Mouse (Mus musculus) kidney, adult 8-10 months (tissue): Measurements from ENCODE around the gene Gnl3l.

ENCODE experiments used
- DNase-seq, 2 experiments: peaks; one replicate each; pipeline ENCODE4 v3.0.0; 2022

Gnl3l gene

GRCm38 (mm10) chrX:151016938-151017877 is at the start of gene Gnl3l:
Gene Gnl3l, minus strand, starts transcription at chrX:151017322.
- DNase-seq: peak; percentile 89 to 90

DNA sequence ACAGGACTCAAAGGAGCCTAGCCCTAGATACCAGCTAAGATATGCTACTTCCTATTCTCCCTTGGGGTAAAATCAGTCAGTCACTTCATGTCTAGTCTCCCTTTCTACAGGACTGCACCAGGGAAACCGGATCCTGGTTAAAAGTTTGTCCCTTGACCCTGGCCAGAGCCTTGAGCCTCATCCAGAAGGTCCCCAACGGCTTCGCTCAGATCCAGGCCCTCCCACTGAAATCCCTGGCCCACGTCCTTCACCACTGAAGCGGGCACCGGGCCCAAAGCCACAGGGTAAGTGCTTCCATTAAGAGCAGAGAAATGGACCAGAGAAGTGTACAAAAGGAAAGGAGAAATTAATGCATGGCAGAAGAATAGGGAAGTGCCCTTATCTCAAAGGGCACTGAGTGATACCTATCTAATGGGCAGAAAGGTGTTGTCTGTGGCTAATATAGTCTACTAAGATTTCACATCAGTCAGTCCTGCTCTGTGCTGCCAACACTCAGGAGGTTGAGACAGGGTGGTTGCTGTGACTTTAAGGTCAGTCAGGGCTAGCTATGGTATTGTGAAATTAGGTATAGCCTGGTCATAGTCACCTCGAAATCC is 49.0 kb upstream of the Gnl3l start:
- no peak for DNase-seq

GRCm38 (mm10) chrX:151061615-151062299 is 44.6 kb upstream of the Gnl3l start:
- no peak for DNase-seq

DNA sequence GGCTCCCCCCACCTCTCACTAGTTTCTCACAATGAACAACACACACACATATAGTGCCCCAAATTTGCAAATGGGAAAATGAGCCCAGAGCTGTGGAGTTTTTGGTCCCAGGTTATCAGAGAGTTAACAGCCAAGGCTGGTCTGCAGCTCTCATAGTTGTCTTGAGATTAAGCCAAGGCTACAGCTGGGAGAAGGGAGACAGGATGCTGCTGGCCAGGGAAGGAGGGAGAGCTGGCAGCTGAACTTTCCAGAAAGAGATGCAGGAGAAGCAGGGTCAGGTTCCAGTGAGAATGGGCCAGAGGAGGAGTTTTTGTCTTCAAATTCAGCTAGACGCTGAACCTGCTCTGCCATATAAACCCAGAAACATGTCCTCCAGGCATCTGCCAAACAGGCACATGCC is 42.2 kb upstream of the Gnl3l start:
- no peak for DNase-seq

- peak; percentile 9 to 10 for DNase-seq
Measured at GRCm38 (mm10) chrX:151055559-151055958, 38.4 kb upstream of the Gnl3l start.

DNA sequence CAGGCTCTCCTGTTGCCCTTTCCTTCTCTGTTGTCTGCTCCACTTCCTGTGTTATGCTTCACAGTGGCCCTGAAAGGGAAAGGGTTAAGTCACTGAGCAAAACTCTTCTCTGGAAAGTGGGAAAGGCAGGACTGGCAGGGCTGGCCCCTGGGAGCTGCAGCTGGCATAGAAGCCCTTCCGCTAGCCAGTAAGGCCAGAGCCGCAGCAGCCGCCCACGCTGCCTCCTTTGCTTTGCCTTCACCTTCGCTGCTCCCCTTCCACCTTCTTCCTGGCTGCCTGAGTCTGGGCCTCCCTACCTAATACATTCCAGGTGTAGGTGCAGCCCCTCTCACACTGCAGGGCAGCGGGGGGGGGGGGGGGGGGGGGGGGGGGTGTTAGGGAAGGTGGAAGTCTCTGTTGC is 37.4 kb upstream of the Gnl3l start:
- DNase-seq: no peak

- no peak for DNase-seq
Measured at GRCm38 (mm10) chrX:151050337-151050736, 33.2 kb upstream of the Gnl3l start.

DNA sequence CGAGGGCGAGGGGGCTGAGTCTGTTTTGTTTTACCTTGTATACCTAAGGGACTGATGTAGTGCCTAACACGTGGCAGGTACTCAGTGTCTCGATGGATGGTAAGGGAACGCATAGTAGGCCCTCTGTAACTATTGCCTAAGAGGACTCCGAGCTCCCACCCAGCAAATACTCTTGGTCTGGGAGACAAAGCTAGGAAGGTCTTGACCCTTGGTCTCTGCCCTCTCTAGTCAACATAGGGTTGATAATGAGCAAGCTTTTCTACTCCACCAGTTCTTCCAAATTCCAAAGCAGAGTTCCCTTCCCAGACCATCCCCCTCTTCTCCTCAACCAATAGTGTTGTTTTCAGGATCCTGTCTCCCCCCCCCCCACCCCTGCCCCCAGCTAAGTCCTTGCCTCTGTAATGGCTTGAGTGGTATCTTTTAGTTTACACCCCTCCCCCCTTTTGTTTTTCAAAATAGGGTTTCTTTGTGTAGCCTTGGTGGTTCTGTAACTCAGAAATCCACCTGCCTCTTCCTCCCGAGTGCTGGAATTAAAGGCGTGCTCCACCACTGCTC is 32.6 kb upstream of the Gnl3l start:
- DNase-seq: no peak

DNA sequence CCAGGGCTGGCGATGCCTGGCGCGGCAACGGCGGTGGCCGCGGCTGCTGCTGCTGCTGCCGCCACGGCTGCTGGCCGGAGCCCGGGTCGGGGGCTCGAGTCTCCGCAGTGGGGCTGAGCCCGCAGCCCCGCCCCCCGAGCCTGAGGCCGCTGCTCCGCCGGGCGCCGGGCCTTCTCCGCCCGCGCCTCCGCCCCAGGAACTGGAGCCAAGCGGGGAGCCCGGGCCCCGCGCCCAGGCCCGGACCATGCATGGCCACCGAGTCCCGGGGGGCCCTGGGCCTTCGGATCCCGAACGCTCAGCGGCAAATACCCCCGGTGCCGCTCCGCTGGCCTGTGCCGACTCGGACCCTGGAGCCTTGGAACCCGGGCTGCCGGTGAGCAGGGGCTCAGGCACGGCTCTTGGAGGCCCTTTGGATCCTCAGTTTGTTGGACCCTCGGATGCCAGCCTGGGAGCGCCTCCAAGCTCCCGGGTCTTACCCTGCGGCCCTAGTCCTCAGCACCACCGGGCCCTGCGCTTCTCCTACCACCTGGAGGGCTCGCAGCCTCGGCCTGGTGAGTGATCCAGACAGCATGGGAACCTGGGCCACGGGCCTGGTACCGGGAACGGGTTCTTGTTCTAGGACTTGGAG is 30.4 kb upstream of the Gnl3l start:
- DNase-seq: peak; percentile 5 to 13

- peak; percentile 83 to 90 for DNase-seq
Measured at GRCm38 (mm10) chrX:151046777-151047430, 29.8 kb upstream of the Gnl3l start.

GRCm38 (mm10) chrX:151046321-151046720 is 29.2 kb upstream of the Gnl3l start:
- DNase-seq: peak in 1 of 2 experiments; percentile 3

DNA sequence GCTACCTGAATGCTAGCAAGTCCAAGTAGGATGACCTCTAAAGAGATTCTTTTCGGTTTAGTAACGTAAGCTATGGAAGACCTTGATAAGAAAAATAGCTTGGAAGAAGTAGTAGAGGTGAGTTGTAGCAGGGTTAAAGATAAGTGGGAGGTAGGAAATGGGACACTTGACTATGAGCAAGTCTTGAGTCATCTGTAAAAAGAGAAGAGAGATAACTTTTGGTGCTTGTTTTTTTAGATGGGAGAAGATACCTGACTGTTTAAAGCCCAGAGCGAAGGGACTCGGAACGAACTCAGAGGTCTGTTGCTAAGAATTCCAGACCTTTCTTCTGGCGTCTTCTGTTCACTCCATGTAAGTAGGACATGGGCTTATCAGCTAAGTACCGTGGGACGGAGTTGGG is 28.7 kb upstream of the Gnl3l start, which contains the start of gene Fgd1:
TSS of gene Fgd1 (plus strand) at position 301 of the 400 bp plus-strand sequence.
- no peak for DNase-seq

- no peak for DNase-seq
Measured at GRCm38 (mm10) chrX:151041223-151041622, 24.1 kb upstream of the Gnl3l start.

- no peak for DNase-seq
Measured at GRCm38 (mm10) chrX:151031400-151031799, 14.3 kb upstream of the Gnl3l start.

GRCm38 (mm10) chrX:151018798-151019197 is 1.7 kb upstream of the Gnl3l start:
- DNase-seq: no peak

DNA sequence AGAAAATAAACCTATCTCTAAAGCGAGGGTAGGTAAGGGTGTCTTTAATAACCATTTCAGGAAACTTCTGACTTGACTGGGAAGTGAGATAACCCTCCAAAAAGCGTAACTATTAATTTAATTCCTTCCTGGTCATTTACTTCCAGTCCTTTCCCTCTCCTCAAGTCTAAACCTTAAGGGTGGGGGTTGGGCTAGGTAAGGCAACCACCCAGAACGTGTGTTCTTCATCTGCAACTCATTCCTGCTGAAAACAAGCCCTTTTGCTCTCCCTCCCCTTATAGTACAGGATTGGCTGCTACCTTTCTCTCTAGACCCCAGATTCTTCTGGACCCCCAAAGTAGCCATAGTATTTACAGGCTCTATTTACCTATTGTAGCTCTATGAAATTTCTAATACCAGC is 775 bp upstream of the Gnl3l start:
- peak in 1 of 2 experiments; percentile 2 for DNase-seq

GRCm38 (mm10) chrX:150996775-150997174 is 20.3 kb downstream of the Gnl3l start:
- no peak for DNase-seq

- DNase-seq: no peak
Measured at GRCm38 (mm10) chrX:150981621-150982020, 35.5 kb downstream of the Gnl3l start.

DNA sequence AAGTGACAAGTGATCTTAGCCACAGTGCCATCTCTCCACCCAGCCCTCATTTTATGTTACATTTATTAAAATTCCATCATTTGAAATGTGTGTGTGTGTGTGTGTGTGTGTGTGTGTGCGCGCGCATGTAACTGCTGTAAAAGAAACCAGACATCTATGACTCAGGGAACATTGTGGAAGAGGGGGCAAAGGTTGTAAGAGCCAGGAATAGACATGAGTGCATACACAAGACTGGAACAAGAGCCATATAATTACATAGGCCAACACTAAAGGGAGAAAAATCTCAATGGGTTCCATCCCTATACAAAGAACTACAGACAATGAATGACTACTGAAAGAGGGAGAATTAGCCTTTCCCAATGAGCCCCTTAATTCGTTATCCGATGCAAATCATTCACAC is 41.7 kb downstream of the Gnl3l start:
- DNase-seq: no peak

- no peak for DNase-seq
Measured at GRCm38 (mm10) chrX:150963027-150963426, 54.1 kb downstream of the Gnl3l start.

DNA sequence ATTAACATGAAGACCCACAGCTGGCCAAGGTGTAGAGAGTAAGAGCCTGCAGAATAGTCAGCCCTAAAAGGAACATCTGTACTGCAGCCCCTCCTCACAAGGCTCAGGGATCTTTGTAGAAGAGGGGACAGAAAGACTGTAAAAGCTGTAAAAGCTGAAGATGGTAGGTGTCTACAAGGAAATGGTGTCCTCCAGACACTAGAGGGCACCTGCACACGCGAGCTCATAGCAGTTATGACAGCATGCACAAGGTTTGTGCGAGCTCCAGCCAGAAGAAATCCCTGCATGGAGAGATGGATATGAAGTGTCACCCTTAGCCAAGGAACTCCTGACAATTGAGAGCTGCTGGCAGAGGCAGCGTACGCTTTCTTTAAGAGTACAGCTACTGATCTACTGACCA is 56.4 kb downstream of the Gnl3l start:
- DNase-seq: no peak
